Mouse (Mus musculus) 3T3-L1 (cell line): ENCODE data around the gene Gucy2c.

Experiments used
- DNase-seq: peaks from one replicate; pipeline ENCODE4 v3.0.0-alpha.2; 2015; ENCODE audit warnings: low read depth, low spot score

Gucy2c gene

DNA sequence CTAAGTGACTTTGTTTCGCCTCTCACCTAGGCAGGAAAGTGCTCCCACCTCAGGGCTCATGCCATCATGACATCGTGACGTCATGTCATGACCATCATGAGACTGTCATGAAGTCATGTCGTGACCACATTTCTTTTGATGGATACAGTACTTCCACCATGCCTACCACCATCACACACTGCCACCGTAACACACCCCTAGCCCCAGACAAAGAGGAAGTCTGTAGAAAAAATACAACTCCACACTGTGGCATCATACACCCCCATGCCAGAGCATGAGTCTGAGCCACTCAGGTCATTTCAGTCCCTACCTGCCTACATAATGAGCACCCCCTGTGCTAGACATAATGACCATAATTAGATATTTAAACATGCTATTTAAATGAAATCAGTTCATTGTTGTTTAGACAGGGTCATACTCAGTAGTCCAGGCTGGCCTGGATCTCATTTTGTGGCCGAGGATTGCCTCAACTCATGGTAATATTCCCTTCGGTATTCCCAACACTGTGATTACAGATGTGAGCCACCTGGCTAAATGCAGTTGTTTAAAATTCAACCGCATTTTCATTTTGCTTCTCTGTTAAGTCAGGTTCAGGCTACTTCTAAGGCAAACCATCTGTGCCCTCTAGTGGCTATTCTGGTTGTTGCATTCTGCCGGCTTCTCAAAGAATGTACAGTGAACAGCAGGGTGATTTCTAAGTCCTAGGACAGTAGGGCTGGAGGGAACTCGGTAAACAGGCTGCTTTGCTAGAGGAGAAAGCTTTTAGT is 39.0 kb downstream of the Gucy2c start:
- peak; percentile 97 for DNase-seq

DNA sequence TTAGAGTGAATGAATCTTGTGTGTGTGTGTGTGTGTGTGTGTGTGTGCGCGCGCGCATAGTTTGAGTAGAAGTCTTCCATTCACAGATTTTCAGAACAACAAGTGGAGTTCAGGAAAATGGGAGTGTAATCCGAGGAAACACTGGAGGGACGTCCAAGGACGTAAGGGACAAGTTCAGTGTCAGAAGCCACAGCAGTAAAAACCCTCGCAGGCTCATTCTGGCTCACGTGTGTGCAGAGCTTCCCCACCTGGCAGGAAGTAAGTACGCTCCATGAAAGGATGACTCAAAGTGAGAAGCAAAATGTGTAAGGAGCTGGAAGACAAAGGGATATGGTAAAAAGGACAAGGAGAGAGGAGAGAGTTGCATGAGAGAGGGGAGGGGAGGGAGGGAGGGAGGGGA is 40.3 kb downstream of the Gucy2c start:
- no peak for DNase-seq

DNA sequence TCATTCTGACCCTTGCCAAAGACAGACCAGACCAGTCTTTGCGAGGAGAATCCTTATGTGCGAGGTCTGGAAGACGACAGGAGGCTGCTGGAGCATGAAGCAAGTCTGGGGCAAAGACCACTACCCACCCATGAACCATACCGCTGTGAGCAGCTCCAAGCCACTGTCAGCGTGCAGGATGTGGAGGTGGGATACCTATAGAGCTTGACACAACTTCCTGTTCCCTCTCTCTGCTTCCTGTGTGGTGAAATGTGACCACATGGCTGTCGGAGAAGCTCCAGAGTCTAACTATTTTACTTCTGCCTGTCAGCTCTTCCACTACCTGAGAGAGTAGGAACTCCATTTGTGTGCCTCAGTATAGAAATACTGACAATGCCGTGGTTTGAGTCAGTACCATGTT is 45.8 kb downstream of the Gucy2c start:
- DNase-seq: no peak

DNA sequence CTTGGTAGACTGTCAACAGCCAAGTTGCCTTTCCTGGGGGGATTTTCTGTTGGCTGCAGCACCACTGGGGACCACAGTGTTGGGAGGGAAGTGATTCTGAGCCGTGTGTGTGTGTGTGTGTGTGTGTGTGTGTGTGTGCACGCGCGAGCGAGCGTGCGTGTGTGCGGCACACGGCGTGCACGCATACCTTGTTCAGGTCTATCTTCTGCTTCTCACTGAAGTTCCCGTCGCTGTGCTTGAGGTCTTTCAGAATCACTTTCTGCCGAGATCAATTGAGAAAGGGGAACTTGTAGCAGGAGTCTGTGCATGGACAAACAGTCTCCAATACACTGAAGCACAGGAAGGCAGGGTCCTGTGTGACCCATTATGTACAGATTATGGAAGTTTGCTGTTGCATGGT is 53.4 kb downstream of the Gucy2c start:
- DNase-seq: no peak

DNA sequence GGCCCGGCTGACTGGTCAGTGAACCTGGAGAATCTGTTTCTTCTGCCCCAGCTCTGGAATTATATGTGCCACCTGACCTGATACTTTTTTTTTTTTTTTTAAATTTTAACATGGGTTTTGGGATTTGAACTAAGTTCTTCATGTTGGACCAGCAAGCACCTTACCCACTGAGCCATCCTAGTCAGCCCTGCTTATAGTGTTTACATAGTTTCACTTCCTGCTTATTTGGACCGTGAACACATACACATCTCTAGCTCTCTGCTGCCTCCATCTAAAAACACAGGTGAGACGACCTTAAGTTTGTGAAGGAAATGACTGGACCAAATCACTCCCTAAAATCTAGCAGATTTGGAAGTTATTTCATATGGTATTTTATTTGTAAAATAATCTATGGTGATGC is 58.4 kb downstream of the Gucy2c start:
- DNase-seq: no peak

DNA sequence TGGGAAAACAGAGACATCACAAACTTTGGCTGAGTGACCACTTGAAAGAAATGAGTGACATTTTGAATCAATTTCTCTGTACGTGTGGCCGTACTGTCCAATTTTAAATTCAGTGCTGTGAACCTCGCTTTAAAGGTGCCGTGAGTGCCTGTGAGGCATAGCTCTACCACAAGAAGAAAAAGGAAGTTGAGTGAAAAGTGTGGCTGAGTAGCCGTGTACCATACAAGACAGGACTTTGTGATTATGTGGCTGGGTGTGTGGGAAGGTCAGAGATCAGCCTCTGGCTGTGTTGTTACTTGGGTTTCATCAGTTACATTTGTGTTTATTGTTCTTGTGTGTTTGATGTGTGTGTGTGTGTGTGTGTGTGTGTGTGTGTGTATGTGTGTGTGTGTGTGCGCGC is 59.0 kb downstream of the Gucy2c start:
- no peak for DNase-seq

DNA sequence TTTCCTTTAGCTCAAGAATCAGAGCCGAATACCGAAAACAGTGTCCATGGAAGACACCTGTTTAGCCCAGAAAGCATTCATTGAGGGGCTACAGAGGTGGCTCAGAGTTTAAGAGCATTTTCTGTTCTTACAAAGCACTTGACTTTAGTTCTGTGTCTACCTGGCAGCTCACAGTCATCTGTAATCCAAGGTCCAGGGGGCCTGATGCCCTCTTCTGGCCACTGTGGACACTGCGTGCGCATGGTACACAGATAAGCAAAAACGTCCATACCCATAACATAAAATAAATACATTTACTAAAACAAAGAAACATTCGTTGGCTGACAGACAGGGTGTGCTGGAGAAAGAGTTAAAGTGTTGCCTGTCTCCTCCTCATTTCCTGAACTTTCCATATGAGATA is 59.6 kb downstream of the Gucy2c start:
- peak; percentile 74 for DNase-seq

DNA sequence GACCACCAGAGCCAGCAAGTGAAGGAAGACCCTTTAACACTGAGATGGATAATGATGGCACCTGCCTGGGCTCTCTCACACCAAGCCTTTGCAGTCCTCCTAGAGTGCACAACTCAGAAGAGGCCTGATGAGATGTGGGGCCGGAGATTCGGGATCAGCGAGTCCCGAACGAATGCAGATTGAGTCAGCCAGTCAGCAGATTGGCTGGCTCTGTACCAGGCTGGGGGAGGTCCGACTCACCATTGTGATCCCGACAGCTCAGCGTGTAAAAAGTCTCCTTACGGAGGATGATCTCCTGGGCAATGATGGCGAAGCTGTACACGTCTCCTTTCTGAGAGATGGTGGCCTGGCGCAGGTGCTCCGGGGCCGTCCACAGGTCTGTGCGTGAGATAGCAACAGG is 61.1 kb downstream of the Gucy2c start:
- DNase-seq: no peak

DNA sequence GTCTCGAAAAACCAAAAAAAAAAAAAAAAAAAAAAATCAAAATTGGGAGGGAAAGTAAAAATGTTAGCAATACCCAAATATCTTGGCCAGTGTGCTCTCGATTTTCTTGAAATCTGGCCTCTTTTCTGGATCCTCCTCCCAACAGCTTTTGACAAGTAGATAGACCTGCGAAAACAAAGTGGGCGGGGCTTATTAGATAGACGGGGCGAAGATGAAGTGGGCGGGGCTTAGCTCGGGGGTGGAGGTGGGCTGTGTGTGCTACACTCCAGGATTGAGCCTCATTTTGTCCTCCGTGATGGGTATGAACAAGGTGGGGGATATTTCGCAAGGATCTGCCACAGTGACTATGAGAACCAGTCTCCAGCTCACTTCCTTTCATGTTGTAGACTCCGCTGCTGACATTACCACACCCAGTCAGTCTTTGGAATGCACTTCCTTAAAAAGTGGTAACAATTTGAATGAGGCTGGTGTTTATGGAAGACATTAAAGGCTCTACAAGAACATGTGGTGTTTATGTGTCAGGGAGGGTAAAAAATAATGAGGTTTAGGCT is 65.6 kb downstream of the Gucy2c start:
- no peak for DNase-seq

DNA sequence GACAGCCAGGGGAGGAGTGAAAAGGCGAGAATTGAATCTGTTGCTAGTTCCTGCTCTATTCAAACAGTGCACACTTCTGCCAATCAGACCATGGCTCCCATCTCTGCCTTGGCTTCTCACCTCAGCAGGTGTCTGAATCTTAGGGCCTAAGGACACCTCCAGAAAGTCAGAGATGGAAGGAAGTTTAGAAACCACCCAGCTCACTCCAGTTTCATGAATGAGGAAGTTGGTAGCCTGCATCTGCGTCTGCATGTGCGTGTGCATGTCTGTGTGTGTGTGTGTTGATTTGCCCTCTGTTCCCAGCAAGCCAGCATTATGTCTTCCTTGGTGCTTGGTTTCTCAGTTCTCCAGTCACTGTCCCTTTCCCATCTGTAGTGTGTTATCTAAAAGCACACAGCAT is 67.5 kb downstream of the Gucy2c start:
- no peak for DNase-seq

DNA sequence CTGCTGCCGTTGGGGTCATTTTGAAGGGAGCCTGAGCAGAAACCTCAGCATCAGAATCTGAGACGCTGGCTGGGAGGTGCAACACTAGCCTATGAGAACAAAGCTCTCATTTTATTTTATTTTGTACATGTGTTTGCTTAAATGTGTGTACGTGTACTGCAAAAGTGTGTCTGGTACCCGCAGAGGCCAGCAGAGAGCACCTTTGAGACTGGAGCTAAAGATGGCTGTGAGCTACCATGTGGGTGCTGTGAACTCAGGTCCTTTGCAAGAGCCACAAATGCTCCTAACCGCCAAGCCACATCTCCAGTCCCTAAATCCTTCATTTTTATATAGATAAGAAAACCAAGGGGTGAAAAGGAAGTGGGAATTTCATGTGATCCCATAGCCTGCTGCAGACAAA is 71.2 kb downstream of the Gucy2c start:
- no peak for DNase-seq

DNA sequence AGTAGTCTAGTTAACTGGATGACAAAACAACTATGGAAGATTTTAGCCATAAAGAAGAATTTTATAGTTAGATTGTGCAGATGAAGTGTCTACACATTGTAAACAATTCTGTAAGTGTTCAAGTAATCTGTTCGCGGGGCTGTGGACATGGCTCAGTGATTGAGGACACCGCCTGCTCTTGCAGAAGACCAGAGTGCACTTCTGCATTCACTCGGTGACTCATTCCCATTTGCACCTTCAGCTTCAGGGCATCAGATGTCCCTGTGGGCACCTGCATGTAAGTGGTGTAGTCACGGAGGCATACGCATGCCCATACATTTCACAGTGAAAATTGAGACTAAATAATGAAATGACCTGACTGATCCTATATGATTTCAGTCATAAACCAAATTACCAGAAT is 73.0 kb downstream of the Gucy2c start:
- no peak for DNase-seq

DNA sequence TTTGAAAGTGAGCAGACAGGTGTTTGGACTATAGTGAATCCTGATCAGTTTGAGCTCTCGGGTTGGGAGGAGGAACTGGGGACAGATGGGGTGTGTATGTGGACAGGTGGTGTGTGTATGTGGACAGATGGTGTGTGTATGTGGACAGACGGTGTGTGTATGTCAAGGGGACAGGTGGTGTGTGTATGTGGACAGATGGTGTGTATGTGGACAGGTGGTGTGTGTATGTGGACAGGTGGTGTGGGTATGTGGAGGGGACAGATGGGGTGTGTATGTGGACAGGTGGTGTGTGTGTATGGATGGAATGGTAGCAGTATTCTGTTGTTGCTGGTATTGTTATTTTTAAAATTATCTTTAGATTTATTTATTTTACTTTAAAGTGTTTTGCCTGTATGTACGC is 79.7 kb downstream of the Gucy2c start:
- no peak for DNase-seq

DNA sequence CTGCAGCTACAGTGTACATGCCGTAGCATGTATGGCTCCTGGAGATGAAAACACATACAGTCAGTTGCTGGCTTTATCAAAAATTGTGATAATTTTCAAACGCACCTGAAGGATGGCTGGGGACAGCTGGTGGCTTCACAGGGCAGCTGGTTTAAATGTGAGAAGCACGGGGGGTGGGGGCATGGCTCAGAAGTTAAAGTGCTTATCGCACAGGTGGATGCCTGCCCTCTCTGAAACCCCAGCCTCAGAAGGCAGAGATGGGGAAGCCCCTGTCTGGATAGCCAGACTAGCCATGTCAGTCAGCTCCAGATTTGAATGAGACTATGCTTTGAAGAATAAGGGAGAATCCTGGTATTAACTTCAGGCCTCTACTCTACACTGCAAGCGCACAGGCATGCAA is 80.4 kb downstream of the Gucy2c start:
- no peak for DNase-seq

DNA sequence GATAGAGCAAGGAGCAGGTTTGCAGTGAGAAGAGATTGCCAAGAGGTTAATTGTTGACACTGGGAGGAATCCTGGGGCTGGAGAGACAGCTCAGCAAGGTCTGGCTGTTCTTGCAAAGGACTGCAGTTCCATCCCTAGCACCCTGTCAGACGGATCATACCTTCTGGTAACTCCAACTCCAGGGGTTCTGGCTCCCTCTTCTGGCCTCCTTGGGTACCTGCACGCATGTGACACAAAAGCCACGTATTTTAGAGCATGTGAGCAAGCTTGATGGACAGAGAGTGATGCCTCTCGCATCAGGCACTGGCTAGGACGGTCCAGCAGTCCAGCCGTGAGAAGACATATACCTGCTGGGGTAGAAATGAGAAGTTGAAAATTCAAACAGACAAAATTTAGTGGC is 90.3 kb downstream of the Gucy2c start:
- DNase-seq: no peak

DNA sequence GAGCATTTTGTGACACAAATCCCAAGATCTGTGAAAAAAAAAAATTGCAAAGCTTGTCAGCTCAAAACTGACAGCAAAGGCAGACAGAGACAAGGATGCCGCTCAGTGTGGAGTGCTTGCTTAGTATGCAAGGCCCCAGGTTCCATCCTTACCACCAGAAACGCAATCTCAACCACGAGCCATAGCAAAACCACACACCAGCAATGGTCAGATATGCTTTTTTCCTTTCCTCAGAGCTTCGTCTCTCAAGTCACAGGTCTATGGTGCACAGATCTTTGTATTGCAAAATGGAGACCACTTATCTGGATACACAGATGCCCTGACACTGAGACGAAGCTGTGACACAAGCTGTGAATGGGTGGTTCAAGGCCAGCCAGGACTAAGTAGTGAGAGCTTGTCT is 91.0 kb downstream of the Gucy2c start:
- DNase-seq: no peak

DNA sequence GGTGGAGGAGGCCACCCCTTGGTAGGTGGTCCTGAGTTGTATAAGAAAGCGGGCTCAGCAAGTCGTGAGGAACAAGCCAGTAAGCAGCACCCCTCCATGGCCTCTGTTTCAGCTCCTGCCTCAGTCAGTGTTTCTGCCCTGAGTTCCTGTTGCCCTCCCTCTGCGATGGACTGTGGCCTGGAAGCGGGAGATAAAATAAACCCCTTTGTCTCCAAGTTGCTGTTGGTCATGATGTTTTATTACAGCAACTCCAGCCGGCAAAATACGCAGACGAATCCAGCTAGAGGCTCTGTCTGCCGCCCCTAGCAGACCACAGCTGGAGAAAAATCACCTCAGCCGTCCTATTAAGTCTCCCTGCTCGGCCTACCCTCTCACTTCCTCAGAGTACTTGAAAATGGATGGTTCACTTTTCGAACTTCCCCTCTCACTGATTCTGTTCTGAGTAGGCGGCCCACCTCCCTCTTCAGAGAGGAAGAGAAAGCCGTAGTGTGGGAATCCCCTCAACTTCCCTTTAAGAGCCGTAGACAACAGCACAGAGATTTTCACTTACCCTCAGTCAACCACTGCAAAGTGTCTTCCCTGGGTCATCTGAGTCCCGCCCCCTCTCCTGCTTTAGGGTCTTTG is 91.7 kb downstream of the Gucy2c start:
- no peak for DNase-seq

DNA sequence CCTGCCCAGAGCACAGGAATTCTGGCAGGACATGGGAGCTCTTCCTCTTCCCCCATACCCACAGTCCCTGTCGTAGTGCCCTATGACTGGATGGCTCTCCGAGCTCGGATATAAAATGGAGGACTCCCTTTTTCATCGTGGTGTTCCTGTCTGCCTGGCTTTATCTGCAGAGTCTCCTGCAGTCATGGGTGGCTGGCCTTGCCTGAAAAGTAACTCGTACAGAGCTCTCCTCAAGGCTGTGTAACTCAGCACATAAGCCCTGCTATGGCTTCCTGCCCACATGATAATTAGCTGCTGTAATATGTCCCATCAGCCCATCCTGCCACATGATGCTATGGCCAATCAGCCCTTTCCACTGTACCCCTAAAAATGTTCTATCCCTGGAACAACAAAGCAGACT is 96.1 kb downstream of the Gucy2c start:
- DNase-seq: no peak

DNA sequence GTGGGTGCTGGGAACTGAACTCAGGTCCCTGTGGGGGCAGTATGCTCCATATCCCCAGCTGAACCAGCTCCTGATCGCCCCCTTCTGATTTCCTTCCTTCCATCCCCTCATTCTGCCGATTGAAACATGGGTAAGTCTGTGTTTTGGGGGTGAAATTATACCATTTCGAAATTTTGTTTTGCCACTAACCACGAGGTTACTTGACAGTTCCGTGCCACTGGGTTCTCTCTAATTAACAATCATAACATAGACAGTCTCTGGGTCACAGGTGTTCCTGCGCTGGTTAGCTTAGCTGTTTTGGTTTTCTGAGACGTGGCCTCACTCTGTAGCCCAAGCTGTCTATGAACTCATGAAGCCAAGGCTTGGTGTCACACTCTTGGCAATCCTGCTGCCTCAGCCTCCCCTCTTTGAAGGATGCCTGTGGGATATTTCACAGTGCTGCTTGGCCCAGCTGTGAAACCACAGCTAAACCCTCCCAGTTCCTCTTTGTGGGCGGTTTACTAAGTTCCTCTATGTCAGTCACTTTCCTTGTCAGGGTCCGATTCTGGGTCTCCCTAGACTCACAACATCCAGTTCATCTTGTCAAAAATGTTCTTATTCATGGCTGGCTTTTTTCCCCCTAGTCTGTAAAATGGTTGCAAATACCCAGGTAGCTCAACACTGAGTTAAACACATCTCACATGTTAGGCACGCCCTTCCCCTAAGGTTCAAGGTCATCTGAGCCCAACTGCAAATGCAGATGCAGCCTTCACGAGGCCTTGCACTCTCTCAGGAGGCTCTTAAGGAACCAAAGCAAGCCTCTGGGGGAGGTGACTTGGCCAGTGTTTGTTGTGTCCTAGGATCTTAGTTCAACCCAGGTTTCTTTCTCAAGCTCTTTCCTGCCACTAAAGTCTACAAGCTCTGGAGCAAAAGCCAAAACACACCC is 97.9 kb downstream of the Gucy2c start:
- no peak for DNase-seq

DNA sequence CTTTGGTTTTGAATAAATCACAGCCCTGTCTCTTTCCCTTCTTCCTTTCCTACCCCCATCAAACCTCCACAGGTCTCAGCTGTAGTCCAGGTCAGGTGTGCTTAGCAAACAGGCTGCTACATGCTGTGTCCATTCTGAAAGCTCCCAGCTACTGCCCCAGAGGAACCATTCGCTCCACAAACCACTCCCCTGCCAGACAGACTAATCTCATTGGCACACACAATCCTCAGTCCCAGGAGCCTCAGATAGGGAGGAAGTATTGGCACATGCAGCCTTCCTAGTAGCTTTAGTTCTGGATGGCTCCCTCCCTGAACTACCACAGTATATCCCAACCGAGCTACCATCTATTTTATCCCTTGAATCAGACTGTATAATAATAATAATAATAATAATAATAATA is 102.2 kb downstream of the Gucy2c start:
- DNase-seq: no peak

DNA sequence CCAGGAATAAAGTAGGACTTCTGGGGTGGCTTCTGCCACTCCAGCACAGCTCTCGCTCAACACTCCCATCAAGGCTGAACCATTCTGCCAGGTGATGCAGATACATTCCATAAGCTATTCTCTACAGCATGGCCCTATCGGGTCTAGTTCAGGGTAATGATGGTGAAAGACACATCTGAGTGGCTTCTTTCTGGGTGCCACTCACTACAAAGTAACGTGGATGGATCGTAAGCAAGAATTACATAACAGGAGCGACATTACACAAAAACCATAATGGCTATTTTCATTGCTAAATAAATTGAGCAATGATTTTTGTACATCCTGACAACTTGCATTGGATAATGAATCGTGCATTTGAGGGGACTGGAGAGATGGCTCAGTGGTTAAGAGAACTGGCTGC is 106.6 kb downstream of the Gucy2c start:
- DNase-seq: no peak

DNA sequence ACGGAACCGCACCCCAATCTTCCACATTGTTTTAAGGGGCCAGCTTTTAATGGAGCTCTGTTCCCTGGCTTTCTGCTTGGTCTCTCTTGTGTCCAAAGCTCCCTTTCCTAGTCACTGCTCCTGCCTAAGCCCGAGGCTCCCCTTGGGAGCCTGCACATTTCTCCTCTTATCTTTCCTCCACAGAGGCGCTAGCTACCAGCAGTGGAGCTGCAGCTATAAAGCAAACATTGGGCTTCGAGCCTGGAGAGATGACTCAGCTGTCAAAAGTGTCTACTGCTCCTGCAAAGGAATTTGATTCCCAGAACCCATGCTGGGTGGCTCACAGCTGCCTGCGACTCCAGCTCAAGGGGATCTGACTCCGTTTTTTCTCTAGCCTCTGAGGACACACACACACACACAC is 109.1 kb downstream of the Gucy2c start:
- peak; percentile 97 for DNase-seq
